Comparison of ENCODE assay signal across 9 mouse cellular contexts in the genomic region with DNA sequence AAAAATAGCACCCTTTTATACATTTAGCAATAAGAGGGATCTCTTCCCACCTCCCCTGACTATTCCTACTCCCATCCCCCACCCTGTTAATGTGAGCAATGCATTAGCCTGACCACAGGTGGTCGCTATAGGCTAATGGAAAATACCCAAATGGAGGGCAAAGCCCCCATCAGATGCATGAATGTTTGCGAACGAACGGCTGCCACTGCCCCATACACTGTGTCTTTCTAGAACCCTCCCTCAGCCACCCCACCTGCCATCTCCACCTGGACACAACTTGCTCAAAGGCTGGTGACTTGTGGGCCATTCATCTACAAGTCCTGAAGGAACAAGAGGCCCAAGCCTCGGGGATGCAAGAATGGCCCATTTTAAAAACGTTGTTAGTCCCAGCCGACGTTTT. TPM values are rescaled to one million over a fixed set of nuclear protein-coding genes. Genes with fewer than 3 reads are reported as not detected.
DNase-seq lines count a peak whose midpoint lies in the region; ATAC-seq and TF ChIP-seq lines count a peak whose summit lies in the region.
"Had no signal": no experiment of that assay in that cellular context is flagged by ENCODE, and none has a peak within 500 bp of the region (broad histone marks: within the 10 kb centered on the region; RNA-seq: fewer than 3 reads in every experiment).

No protein-coding gene starts in this region.

- intact Hi-C loops in heart, postnatal 14 days (cut with DNase I): no loop called here

- no peak for TF ChIP-seq POLR2A in CH12.LX (IDR thresholded peaks at IDR 0.05; ENCODE audit: low read depth, low read length)

- no peak overlapping the region for H3K4me2 ChIP-seq in heart, embryonic 16.5 days (ENCODE audit: low read depth, low read length)
- no peak overlapping the region for H3K4me2 ChIP-seq in heart, embryonic 11.5 days
- H3K4me2 ChIP-seq in CH12.LX (ENCODE audit: insufficient read depth, low read depth, poor library complexity, severe bottlenecking): no peak overlapping the region

- 0 out of 2 replicates have a peak, but pooled peaks have one; percentile 23 for ATAC-seq in heart, embryonic 16.5 days (replicated peaks; ENCODE audit: extremely low read depth, insufficient read depth, low FRiP score)
- no peak for ATAC-seq in heart, embryonic 11.5 days (replicated peaks; ENCODE audit: insufficient number of reproducible peaks, low FRiP score, low TSS enrichment)
- peak; percentile 74 for ATAC-seq in megakaryocyte progenitor cell, adult 5-6 weeks (replicated peaks; ENCODE audit: poor library complexity)
- ATAC-seq in erythroblast, adult 5-6 weeks (replicated peaks; ENCODE audit: low FRiP score, poor library complexity, severe bottlenecking): no peak

- H3K27ac ChIP-seq in heart, embryonic 16.5 days (ENCODE audit: low read length): no peak overlapping the region
- H3K27ac ChIP-seq in heart, embryonic 11.5 days (ENCODE audit: low read depth, low read length): no peak overlapping the region
- no peak overlapping the region for H3K27ac ChIP-seq in CH12.LX (ENCODE audit: insufficient read depth, low read depth)
- H3K27ac ChIP-seq: heart, embryonic 15.5 days had no signal

- no peaks in the 10 kb centered on the region for H3K79me2 ChIP-seq in CH12.LX (replicated peaks; ENCODE audit: control insufficient read depth, extremely low read depth, insufficient read depth, poor library complexity, severe bottlenecking)

- 40% methylated on average over 8 of the region's 8 CpGs for WGBS in heart, embryonic 16.5 days
- 47% methylated on average over 8 of the region's 8 CpGs for WGBS in heart, embryonic 11.5 days (ENCODE audit: insufficient replicate concordance)

- no peak overlapping the region for H3K9ac ChIP-seq in heart, embryonic 16.5 days (ENCODE audit: low read length)
- H3K9ac ChIP-seq in heart, embryonic 11.5 days (ENCODE audit: low read depth, low read length): no peak overlapping the region
- H3K9ac ChIP-seq in CH12.LX (ENCODE audit: insufficient read depth, low read depth): no peak overlapping the region
- H3K9ac ChIP-seq: heart, embryonic 15.5 days had no signal

- TF ChIP-seq CTCF in CH12.LX (conservative IDR thresholded peaks at IDR 0.05 in 1 of 2, IDR thresholded peaks at IDR 0.05 in 1 of 2; ENCODE audit: low read depth in 2 of 2, low read length in 2 of 2): peak in 1 of 2 experiments; percentile 65; a peak in 2 of 4 replicates

- H3K4me1 ChIP-seq in heart, embryonic 16.5 days (ENCODE audit: control insufficient read depth, insufficient read depth, low read length): peaks cover 9% of the 10 kb centered on the region
- peaks cover 10% of the 10 kb centered on the region for H3K4me1 ChIP-seq in heart, embryonic 11.5 days (ENCODE audit: control insufficient read depth, insufficient read depth, low read length)
- no peaks in the 10 kb centered on the region for H3K4me1 ChIP-seq in CH12.LX (ENCODE audit: control insufficient read depth in 1 of 2, insufficient read depth in 2 of 2)

- no peak for TF ChIP-seq EP300 in CH12.LX (IDR thresholded peaks at IDR 0.05; ENCODE audit: low read length)

- dilution Hi-C loops in CH12.LX (cut with MboI; ENCODE audit: extremely low pct_ligation_motif_present, extremely low pct_unique_long_range_greater_than_20kb, low sequenced_read_pairs): no loop called here

- no peaks in the 10 kb centered on the region for H3K36me3 ChIP-seq in heart, embryonic 16.5 days (ENCODE audit: control insufficient read depth, insufficient read depth)
- no peaks in the 10 kb centered on the region for H3K36me3 ChIP-seq in heart, embryonic 11.5 days (ENCODE audit: control insufficient read depth, insufficient read depth, low read length)
- no peaks in the 10 kb centered on the region for H3K36me3 ChIP-seq in CH12.LX (replicated peaks in 1 of 2; ENCODE audit: control insufficient read depth in 1 of 2, insufficient read depth in 1 of 2, low read length in 1 of 2)
- H3K36me3 ChIP-seq: heart, embryonic 15.5 days had no signal

- no peak for DNase-seq in CH12.LX (ENCODE audit: extremely low read depth)
- DNase-seq in embryo, embryonic 11.5 days (ENCODE audit: low read depth, low spot score): peak; percentile 8
- no peak for DNase-seq in gastrocnemius, adult 18-20 months (ENCODE audit: low spot score)
- no peak for DNase-seq in heart, postnatal 14 days

- TF ChIP-seq RAD21 in CH12.LX (IDR thresholded peaks at IDR 0.05; ENCODE audit: low read depth, low read length): peak; percentile 60

- in situ Hi-C loops in CH12.LX (cut with MboI; ENCODE audit: low pct_ligation_motif_present, low pct_unique_long_range_greater_than_20kb, low sequenced_read_pairs): loop anchor here (25.0 kb wide), 1 partner anchor 493 kb away; the partner anchor contains the start of gene Cyp2d26

- H3K9me3 ChIP-seq in heart, embryonic 16.5 days (replicated peaks; ENCODE audit: control insufficient read depth, low read length): no peaks in the 10 kb centered on the region
- H3K9me3 ChIP-seq in heart, embryonic 11.5 days (replicated peaks; ENCODE audit: control insufficient read depth, low read length): no peaks in the 10 kb centered on the region
- H3K9me3 ChIP-seq in CH12.LX (replicated peaks; ENCODE audit: low read length): peaks cover 2% of the 10 kb centered on the region
- H3K9me3 ChIP-seq: heart, embryonic 15.5 days had no signal

- H3K4me3 ChIP-seq in heart, embryonic 16.5 days (ENCODE audit: low read length): no peak overlapping the region
- H3K4me3 ChIP-seq in heart, embryonic 11.5 days (ENCODE audit: low read depth, low read length): no peak overlapping the region
- no peak overlapping the region for H3K4me3 ChIP-seq in CH12.LX (replicated peaks in 1 of 3; ENCODE audit: low read depth in 2 of 3, low read length in 2 of 3, poor library complexity in 1 of 3)

- no peaks in the 10 kb centered on the region for H3K27me3 ChIP-seq in heart, embryonic 16.5 days (ENCODE audit: control insufficient read depth, insufficient read depth, low read length)
- no peaks in the 10 kb centered on the region for H3K27me3 ChIP-seq in heart, embryonic 11.5 days (ENCODE audit: control insufficient read depth, insufficient read depth, low read length)
- H3K27me3 ChIP-seq in CH12.LX (replicated peaks): peaks cover 64% of the 10 kb centered on the region
- H3K27me3 ChIP-seq: heart, embryonic 15.5 days had no signal

RNA-seq across cellular contexts. Expression of gene Wbp2nl, which starts 4.7 kb away (rescaled TPM):
- 0.17 and 0.22 TPM in 2 replicates for polyA plus RNA-seq in heart, embryonic 16.5 days (2015; fragmentation: Nextera tagmentation; extraction: Ambion mirVana)
- 0.40 and 0.56 TPM in 2 replicates for polyA plus RNA-seq in heart, embryonic 11.5 days (2014; fragmentation: Nextera tagmentation; extraction: Ambion mirVana)
- not detected in 2 replicates for total RNA-seq in CH12.LX (2012; rRNA removed)
- total RNA-seq in CH12.LX (2014; rRNA removed): not detected in 2 replicates
- polyA plus RNA-seq in CH12.LX (2012; ENCODE audit: insufficient read length, low read depth): not detected in 2 replicates
- total RNA-seq in megakaryocyte progenitor cell, adult 5-6 weeks (2015): 0.17 TPM in 1 of 2 replicates, not detected in the other
- not detected in 2 replicates for total RNA-seq in megakaryocyte progenitor cell, adult 5-6 weeks (2017)
- total RNA-seq in gastrocnemius, adult 18-20 months (2021): not detected
- total RNA-seq in heart, postnatal 14 days (2021): not detected
- not detected in 2 replicates for total RNA-seq in erythroblast, adult 5-6 weeks (2015; ENCODE audit: low replicate concordance)
- not detected in 2 replicates for total RNA-seq in erythroblast, adult 5-6 weeks (2017; ENCODE audit: low replicate concordance)

RNA-seq across cellular contexts. Expression of gene Sept3, which starts 19.4 kb away (rescaled TPM):
- 3.9 and 4.1 TPM in 2 replicates for polyA plus RNA-seq in heart, embryonic 16.5 days (2015; fragmentation: Nextera tagmentation; extraction: Ambion mirVana)
- 5.0 and 6.2 TPM in 2 replicates for polyA plus RNA-seq in heart, embryonic 11.5 days (2014; fragmentation: Nextera tagmentation; extraction: Ambion mirVana)
- 0.04 and 0.13 TPM in 2 replicates for total RNA-seq in CH12.LX (2012; rRNA removed)
- total RNA-seq in CH12.LX (2014; rRNA removed): not detected in 2 replicates
- polyA plus RNA-seq in CH12.LX (2012; ENCODE audit: insufficient read length, low read depth): 0.07 TPM in 1 of 2 replicates, not detected in the other
- total RNA-seq in megakaryocyte progenitor cell, adult 5-6 weeks (2015): 0.07 TPM in 1 of 2 replicates, not detected in the other
- total RNA-seq in megakaryocyte progenitor cell, adult 5-6 weeks (2017): 0.08 TPM in 1 of 2 replicates, not detected in the other
- under 1 TPM; 0.32 to 0.55 TPM for total RNA-seq in gastrocnemius, adult 18-20 months (2021)
- under 1 TPM; 0.17 to 0.24 TPM for total RNA-seq in heart, postnatal 14 days (2021)
- 2.3 TPM in 1 of 2 replicates, not detected in the other for total RNA-seq in erythroblast, adult 5-6 weeks (2015; ENCODE audit: low replicate concordance)
- total RNA-seq in erythroblast, adult 5-6 weeks (2017; ENCODE audit: low replicate concordance): 0.09 TPM in 1 of 2 replicates, not detected in the other

RNA-seq across cellular contexts. Expression of gene 1500009C09Rik, which starts 41.9 kb away (rescaled TPM):
- not detected in 2 replicates for polyA plus RNA-seq in heart, embryonic 16.5 days (2015; fragmentation: Nextera tagmentation; extraction: Ambion mirVana)
- polyA plus RNA-seq in heart, embryonic 11.5 days (2014; fragmentation: Nextera tagmentation; extraction: Ambion mirVana): not detected in 2 replicates
- total RNA-seq in CH12.LX (2012; rRNA removed) (not detected in 2 replicates), CH12.LX (2014; rRNA removed) (not detected in 2 replicates)
- polyA plus RNA-seq in CH12.LX (2012; ENCODE audit: insufficient read length, low read depth): not detected in 2 replicates
- total RNA-seq in megakaryocyte progenitor cell, adult 5-6 weeks (2015): not detected in 2 replicates
- not detected in 2 replicates for total RNA-seq in megakaryocyte progenitor cell, adult 5-6 weeks (2017)
- total RNA-seq in gastrocnemius, adult 18-20 months (2021): not detected
- total RNA-seq in heart, postnatal 14 days (2021): not detected
- total RNA-seq in erythroblast, adult 5-6 weeks (2015; ENCODE audit: low replicate concordance): not detected in 2 replicates
- not detected in 2 replicates for total RNA-seq in erythroblast, adult 5-6 weeks (2017; ENCODE audit: low replicate concordance)
- polyA plus RNA-seq: heart, embryonic 15.5 days had no signal

RNA-seq across cellular contexts. Expression of gene Naga, which starts 44.7 kb away (rescaled TPM):
- 44.1 and 47.8 TPM in 2 replicates for polyA plus RNA-seq in heart, embryonic 16.5 days (2015; fragmentation: Nextera tagmentation; extraction: Ambion mirVana)
- polyA plus RNA-seq in heart, embryonic 11.5 days (2014; fragmentation: Nextera tagmentation; extraction: Ambion mirVana): 33.4 and 38.7 TPM in 2 replicates
- 21.1 and 28.2 TPM in 2 replicates for total RNA-seq in CH12.LX (2012; rRNA removed)
- 17.7 and 19.9 TPM in 2 replicates for total RNA-seq in CH12.LX (2014; rRNA removed)
- 18.7 and 21.9 TPM in 2 replicates for polyA plus RNA-seq in CH12.LX (2012; ENCODE audit: insufficient read length, low read depth)
- total RNA-seq in megakaryocyte progenitor cell, adult 5-6 weeks (2015): 39.9 and 43.8 TPM in 2 replicates
- total RNA-seq in megakaryocyte progenitor cell, adult 5-6 weeks (2017): 37.1 and 37.3 TPM in 2 replicates
- total RNA-seq in gastrocnemius, adult 18-20 months (2021): 10 to 100 TPM in 1 of 2 experiments, 1 to 10 TPM in 1; 8.7 to 10.0 TPM
- 10 to 100 TPM; 28.9 to 33.4 TPM for total RNA-seq in heart, postnatal 14 days (2021)
- 49.5 and 74.2 TPM in 2 replicates for total RNA-seq in erythroblast, adult 5-6 weeks (2015; ENCODE audit: low replicate concordance)
- total RNA-seq in erythroblast, adult 5-6 weeks (2017; ENCODE audit: low replicate concordance): 22.7 and 56.3 TPM in 2 replicates

RNA-seq across cellular contexts. Expression of gene Pheta2, which starts 44.7 kb away (rescaled TPM):
- 8.1 and 9.4 TPM in 2 replicates for polyA plus RNA-seq in heart, embryonic 16.5 days (2015; fragmentation: Nextera tagmentation; extraction: Ambion mirVana)
- 10.0 and 11.3 TPM in 2 replicates for polyA plus RNA-seq in heart, embryonic 11.5 days (2014; fragmentation: Nextera tagmentation; extraction: Ambion mirVana)
- total RNA-seq in CH12.LX (2012; rRNA removed) (0.08 TPM in 1 of 2 replicates, not detected in the other), CH12.LX (2014; rRNA removed) (not detected in 2 replicates)
- not detected in 2 replicates for polyA plus RNA-seq in CH12.LX (2012; ENCODE audit: insufficient read length, low read depth)
- total RNA-seq in megakaryocyte progenitor cell, adult 5-6 weeks (2015): 2.0 and 3.5 TPM in 2 replicates
- total RNA-seq in megakaryocyte progenitor cell, adult 5-6 weeks (2017): 5.2 and 7.4 TPM in 2 replicates
- total RNA-seq in gastrocnemius, adult 18-20 months (2021): under 1 TPM; 0.23 to 0.26 TPM
- total RNA-seq in heart, postnatal 14 days (2021): 1 to 10 TPM; 2.0 to 2.3 TPM
- 22.7 and 44.9 TPM in 2 replicates for total RNA-seq in erythroblast, adult 5-6 weeks (2015; ENCODE audit: low replicate concordance)
- 79.0 and 86.0 TPM in 2 replicates for total RNA-seq in erythroblast, adult 5-6 weeks (2017; ENCODE audit: low replicate concordance)

Comparison
In these comparisons a context has a peak if more than half of its experiments do, and no peak if none do; other contexts are left out.
1. ATAC-seq: peak in heart, embryonic 16.5 days (single experiment) and megakaryocyte progenitor cell, adult 5-6 weeks (single experiment); none in heart, embryonic 11.5 days (single experiment) and erythroblast, adult 5-6 weeks (single experiment).